Mouse (Mus musculus): Measurements from ENCODE around the gene Pdzrn4. TPM values are rescaled to one million over a fixed set of nuclear protein-coding genes. Genes with fewer than 3 reads are reported as not detected.
"Not testable (repeated sequence)": the region's sequence is repeated elsewhere in the genome, so short reads cannot be mapped to it uniquely, and the experiment has no call there.

The Pdzrn4 gene
- polyA plus RNA-seq (2015; fragmentation: Nextera tagmentation; extraction: Ambion mirVana) = 0.77 and 1.5 TPM in 2 replicates

- Histone ChIP-seq H3K36me3 (ENCODE audit: control insufficient read depth, insufficient read depth, low read length) (no peaks in the 10 kb centered on the region), H3K4me3 (ENCODE audit: low read length) (peak within 1 kb of the TSS; percentile 50), H3K9me3 (ENCODE audit: control insufficient read depth, low read length) (no peaks in the 10 kb centered on the region), H3K27ac (ENCODE audit: low read length) (no peak within 1 kb of the TSS), H3K4me1 (replicated peaks; ENCODE audit: control insufficient read depth, insufficient read depth, low read length) (peaks cover 4% of the 10 kb centered on the region), H3K4me2 (ENCODE audit: low read depth, low read length) (peak within 1 kb of the TSS; percentile 87), H3K9ac (ENCODE audit: low read length) (peak within 1 kb of the TSS; percentile 47; the same call in 1 of the 2 replicates), H3K27me3 (ENCODE audit: control insufficient read depth, insufficient read depth, low read depth, low read length) (peaks cover 26% of the 10 kb centered on the region)
- peak; percentile 81 for ATAC-seq (ENCODE audit: low read depth)
- under 1% methylated on average over 59 of the region's 65 CpGs for WGBS
These were observed at the start of gene Pdzrn4 for GRCm38 (mm10) chr15:92396770-92397608. TSS of gene Pdzrn4 (plus strand) at chr15:92396881.

- no peaks in the 10 kb centered on the region for H3K27me3 ChIP-seq (ENCODE audit: control insufficient read depth, insufficient read depth, low read depth, low read length)
- WGBS = 49% methylated on average over 4 of the region's 4 CpGs
- H3K9me3 ChIP-seq (ENCODE audit: control insufficient read depth, low read length) = no peaks in the 10 kb centered on the region
- H3K36me3 ChIP-seq (ENCODE audit: control insufficient read depth, insufficient read depth, low read length) = no peaks in the 10 kb centered on the region
- H3K4me3 ChIP-seq (ENCODE audit: low read length) = no peak overlapping the region
- no peak overlapping the region for H3K27ac ChIP-seq (ENCODE audit: low read length)
- no peaks in the 10 kb centered on the region for H3K4me1 ChIP-seq (replicated peaks; ENCODE audit: control insufficient read depth, insufficient read depth, low read length)
- no peak overlapping the region for H3K4me2 ChIP-seq (ENCODE audit: low read depth, low read length)
- no peak overlapping the region for H3K9ac ChIP-seq (ENCODE audit: low read length)
- ATAC-seq (ENCODE audit: low read depth) = no peak
These were observed 49.3 kb upstream of the Pdzrn4 start for GRCm38 (mm10) chr15:92347426-92347825.

DNA sequence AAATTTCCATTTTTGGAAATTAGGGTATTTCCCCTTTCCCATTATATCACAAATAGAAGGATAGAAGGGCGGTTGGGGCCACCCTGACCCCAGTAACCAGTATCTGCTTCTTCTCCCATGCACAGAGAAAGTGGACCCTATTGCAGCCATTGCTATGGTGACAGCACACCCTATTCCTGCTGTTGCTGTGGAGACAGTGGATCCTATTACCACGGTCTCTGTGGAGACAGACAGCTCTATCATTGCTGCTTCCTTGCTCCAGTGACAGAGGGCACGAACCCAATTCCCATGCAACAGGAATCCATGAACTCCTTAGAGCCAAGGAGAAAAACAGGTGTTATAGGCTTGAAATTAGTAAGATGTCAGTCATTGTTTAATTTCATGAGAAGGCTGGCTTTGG is 48.8 kb upstream of the Pdzrn4 start:
- no peaks in the 10 kb centered on the region for H3K27me3 ChIP-seq (ENCODE audit: control insufficient read depth, insufficient read depth, low read depth, low read length)
- no peak overlapping the region for H3K4me3 ChIP-seq (ENCODE audit: low read length)
- no peaks in the 10 kb centered on the region for H3K9me3 ChIP-seq (ENCODE audit: control insufficient read depth, low read length)
- H3K27ac ChIP-seq (ENCODE audit: low read length) = no peak overlapping the region
- H3K36me3 ChIP-seq (ENCODE audit: control insufficient read depth, insufficient read depth, low read length) = no peaks in the 10 kb centered on the region
- 37% methylated on average over 3 of the region's 3 CpGs for WGBS
- H3K4me2 ChIP-seq (ENCODE audit: low read depth, low read length) = no peak overlapping the region
- no peaks in the 10 kb centered on the region for H3K4me1 ChIP-seq (replicated peaks; ENCODE audit: control insufficient read depth, insufficient read depth, low read length)
- H3K9ac ChIP-seq (ENCODE audit: low read length) = no peak overlapping the region
- ATAC-seq (ENCODE audit: low read depth) = no peak

GRCm38 (mm10) chr15:92348453-92348852 is 48.2 kb upstream of the Pdzrn4 start:
- not testable (repeated sequence) for H3K27me3 ChIP-seq (ENCODE audit: control insufficient read depth, insufficient read depth, low read depth, low read length); H3K27ac ChIP-seq (ENCODE audit: low read length); H3K36me3 ChIP-seq (ENCODE audit: control insufficient read depth, insufficient read depth, low read length); H3K9me3 ChIP-seq (ENCODE audit: control insufficient read depth, low read length); H3K9ac ChIP-seq (ENCODE audit: low read length); H3K4me2 ChIP-seq (ENCODE audit: low read depth, low read length); H3K4me1 ChIP-seq (replicated peaks; ENCODE audit: control insufficient read depth, insufficient read depth, low read length); H3K4me3 ChIP-seq (ENCODE audit: low read length); ATAC-seq (ENCODE audit: low read depth)

DNA sequence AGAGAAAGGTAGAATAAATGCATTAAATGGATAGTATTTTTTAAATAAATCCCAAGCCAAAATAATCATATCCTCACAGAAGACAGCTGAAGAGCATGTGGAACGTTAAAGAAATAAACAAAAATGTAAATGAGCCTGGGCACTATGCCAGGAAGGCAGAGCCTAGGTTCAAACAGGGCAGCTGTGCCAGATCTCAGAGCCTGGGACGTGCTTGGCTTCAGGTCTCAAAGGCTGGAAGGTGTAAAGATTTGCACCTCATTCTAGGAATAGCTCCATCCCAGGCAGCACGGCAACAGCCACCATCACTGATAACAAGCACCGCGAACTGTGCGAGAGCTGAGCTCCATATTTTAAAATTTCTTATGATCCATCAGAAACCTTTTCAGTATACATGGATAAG is 32.5 kb upstream of the Pdzrn4 start:
- WGBS = 42% methylated on average over 6 of the region's 6 CpGs
- no peak overlapping the region for H3K27ac ChIP-seq (ENCODE audit: low read length)
- no peak overlapping the region for H3K4me2 ChIP-seq (ENCODE audit: low read depth, low read length)

GRCm38 (mm10) chr15:92364592-92364991 is 32.1 kb upstream of the Pdzrn4 start:
- peaks cover 6% of the 10 kb centered on the region for H3K4me1 ChIP-seq (replicated peaks; ENCODE audit: control insufficient read depth, insufficient read depth, low read length)
- ATAC-seq (ENCODE audit: low read depth) = no peak
- no peaks in the 10 kb centered on the region for H3K9me3 ChIP-seq (ENCODE audit: control insufficient read depth, low read length)
- H3K27me3 ChIP-seq (ENCODE audit: control insufficient read depth, insufficient read depth, low read depth, low read length) = no peaks in the 10 kb centered on the region
- no peak overlapping the region for H3K9ac ChIP-seq (ENCODE audit: low read length)
- H3K4me3 ChIP-seq (ENCODE audit: low read length) = no peak overlapping the region
- no peaks in the 10 kb centered on the region for H3K36me3 ChIP-seq (ENCODE audit: control insufficient read depth, insufficient read depth, low read length)
- H3K27ac ChIP-seq (ENCODE audit: low read length) = no peak overlapping the region
- no peak overlapping the region for H3K4me2 ChIP-seq (ENCODE audit: low read depth, low read length)

More for the DNA sequence above, 32.5 kb upstream of the Pdzrn4 start:
- H3K4me1 ChIP-seq (replicated peaks; ENCODE audit: control insufficient read depth, insufficient read depth, low read length) = peaks cover 6% of the 10 kb centered on the region
- no peaks in the 10 kb centered on the region for H3K27me3 ChIP-seq (ENCODE audit: control insufficient read depth, insufficient read depth, low read depth, low read length)
- H3K36me3 ChIP-seq (ENCODE audit: control insufficient read depth, insufficient read depth, low read length) = no peaks in the 10 kb centered on the region
- no peak overlapping the region for H3K4me3 ChIP-seq (ENCODE audit: low read length)
- peak; percentile 71 for ATAC-seq (ENCODE audit: low read depth)
- no peaks in the 10 kb centered on the region for H3K9me3 ChIP-seq (ENCODE audit: control insufficient read depth, low read length)
- H3K9ac ChIP-seq (ENCODE audit: low read length) = no peak overlapping the region

DNA sequence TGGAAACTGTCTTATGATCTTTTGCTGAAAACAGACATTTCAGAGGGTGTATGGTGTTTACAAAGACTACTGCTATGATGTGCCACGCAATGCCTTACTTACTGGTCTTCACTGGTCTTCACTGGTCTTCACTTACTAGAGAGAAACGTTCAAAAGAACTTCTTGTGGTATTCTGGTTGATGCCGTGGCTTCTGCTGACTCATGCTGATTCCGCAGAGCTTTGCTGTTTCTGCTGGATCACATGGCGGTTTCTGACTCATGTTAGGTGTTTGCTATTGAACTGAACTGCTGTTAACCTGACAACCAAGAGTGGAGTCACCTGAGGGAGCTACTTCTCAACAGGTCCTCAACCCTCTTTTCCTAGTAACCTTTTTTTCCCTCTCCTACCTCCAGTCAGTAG is 1.9 kb upstream of the Pdzrn4 start:
- Histone ChIP-seq H3K9me3 (ENCODE audit: control insufficient read depth, low read length) (no peaks in the 10 kb centered on the region), H3K36me3 (ENCODE audit: control insufficient read depth, insufficient read depth, low read length) (no peaks in the 10 kb centered on the region), H3K4me2 (ENCODE audit: low read depth, low read length) (no peak overlapping the region), H3K4me3 (ENCODE audit: low read length) (no peak overlapping the region), H3K27me3 (ENCODE audit: control insufficient read depth, insufficient read depth, low read depth, low read length) (peaks cover 26% of the 10 kb centered on the region), H3K4me1 (replicated peaks; ENCODE audit: control insufficient read depth, insufficient read depth, low read length) (peaks cover 4% of the 10 kb centered on the region), H3K27ac (ENCODE audit: low read length) (no peak overlapping the region), H3K9ac (ENCODE audit: low read length) (no peak overlapping the region)
- ATAC-seq (ENCODE audit: low read depth) = no peak
- WGBS = 69% methylated on average over 5 of the region's 5 CpGs

DNA sequence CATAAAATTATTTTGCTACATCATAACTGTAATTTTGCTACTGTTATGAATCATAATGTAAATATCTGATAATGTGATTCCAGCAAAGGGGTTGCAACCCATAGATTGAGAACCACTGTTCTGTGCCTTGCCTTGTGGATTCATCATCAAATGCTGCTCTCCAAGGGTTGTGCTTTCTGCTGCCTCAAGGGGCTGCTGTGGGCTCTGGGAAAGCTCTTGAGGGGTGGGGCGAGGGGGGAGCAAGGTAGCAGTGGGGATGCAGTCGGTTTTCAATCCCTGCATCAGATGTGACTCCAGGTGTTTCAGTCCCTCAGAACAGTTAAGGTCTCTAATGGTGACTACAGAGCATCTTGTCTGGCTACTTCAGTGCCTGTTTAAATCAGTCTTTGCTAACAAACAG is 2.1 kb downstream of the Pdzrn4 start:
- Histone ChIP-seq H3K9me3 (ENCODE audit: control insufficient read depth, low read length) (no peaks in the 10 kb centered on the region), H3K9ac (ENCODE audit: low read length) (no peak overlapping the region), H3K36me3 (ENCODE audit: control insufficient read depth, insufficient read depth, low read length) (no peaks in the 10 kb centered on the region), H3K27me3 (ENCODE audit: control insufficient read depth, insufficient read depth, low read depth, low read length) (peaks cover 26% of the 10 kb centered on the region), H3K4me3 (ENCODE audit: low read length) (no peak overlapping the region), H3K4me2 (ENCODE audit: low read depth, low read length) (no peak overlapping the region), H3K4me1 (replicated peaks; ENCODE audit: control insufficient read depth, insufficient read depth, low read length) (peaks cover 4% of the 10 kb centered on the region), H3K27ac (ENCODE audit: low read length) (no peak overlapping the region)
- ATAC-seq (ENCODE audit: low read depth) = no peak
- WGBS = 34% methylated on average over 2 of the region's 2 CpGs

- H3K27ac ChIP-seq (ENCODE audit: low read length) = no peak overlapping the region
- WGBS = 41% methylated on average over 5 of the region's 5 CpGs
- H3K4me1 ChIP-seq (replicated peaks; ENCODE audit: control insufficient read depth, insufficient read depth, low read length) = peaks cover 4% of the 10 kb centered on the region
- H3K36me3 ChIP-seq (ENCODE audit: control insufficient read depth, insufficient read depth, low read length) = no peaks in the 10 kb centered on the region
- ATAC-seq (ENCODE audit: low read depth) = no peak; the same call in 1 of the 2 replicates
- H3K4me3 ChIP-seq (ENCODE audit: low read length) = no peak overlapping the region
- H3K4me2 ChIP-seq (ENCODE audit: low read depth, low read length) = no peak overlapping the region
- no peak overlapping the region for H3K9ac ChIP-seq (ENCODE audit: low read length)
- H3K9me3 ChIP-seq (ENCODE audit: control insufficient read depth, low read length) = no peaks in the 10 kb centered on the region
- H3K27me3 ChIP-seq (ENCODE audit: control insufficient read depth, insufficient read depth, low read depth, low read length) = peaks cover 26% of the 10 kb centered on the region
These were observed 2.6 kb downstream of the Pdzrn4 start for GRCm38 (mm10) chr15:92399278-92399677.

Data from lung, embryonic 16.5 days (tissue).